Mouse (Mus musculus) yolk sac, embryonic 10.5 days (tissue): ENCODE data around the gene Zbp1.

Experiments used
- DNase-seq: peaks from one replicate; pipeline ENCODE4 v3.0.0-alpha.2; 2017; ENCODE audit warnings: low spot score

The Zbp1 gene

GRCm38 (mm10) chr2:173179046-173179445, 39.7 kb downstream of the Zbp1 start:
- DNase-seq = no peak

GRCm38 (mm10) chr2:173177951-173178350, 40.8 kb downstream of the Zbp1 start:
- no peak for DNase-seq

- DNase-seq = no peak
Measured at GRCm38 (mm10) chr2:173177481-173177880, 41.2 kb downstream of the Zbp1 start.

- no peak for DNase-seq
Measured at GRCm38 (mm10) chr2:173175703-173176102, 43.0 kb downstream of the Zbp1 start.

GRCm38 (mm10) chr2:173174569-173174968, 44.2 kb downstream of the Zbp1 start:
- DNase-seq = no peak

- DNase-seq = no peak
Measured at GRCm38 (mm10) chr2:173173521-173174511, 44.9 kb downstream of the Zbp1 start.

- DNase-seq = no peak
Measured at GRCm38 (mm10) chr2:173173008-173173407, 45.7 kb downstream of the Zbp1 start.

- no peak for DNase-seq
Measured at GRCm38 (mm10) chr2:173172386-173172785, 46.3 kb downstream of the Zbp1 start.

- DNase-seq = no peak
Measured at GRCm38 (mm10) chr2:173171956-173172355, 46.8 kb downstream of the Zbp1 start.

GRCm38 (mm10) chr2:173171470-173171869, 47.3 kb downstream of the Zbp1 start:
- peak; percentile 73 for DNase-seq

- DNase-seq = no peak
Measured at GRCm38 (mm10) chr2:173170715-173171114, 48.0 kb downstream of the Zbp1 start.

- DNase-seq = no peak
Measured at GRCm38 (mm10) chr2:173170081-173170480, 48.6 kb downstream of the Zbp1 start.

- DNase-seq = no peak
Measured at GRCm38 (mm10) chr2:173168411-173168851, 50.3 kb downstream of the Zbp1 start.

- DNase-seq = no peak
Measured at GRCm38 (mm10) chr2:173165357-173165756, 53.4 kb downstream of the Zbp1 start.

GRCm38 (mm10) chr2:173164946-173165345, 53.8 kb downstream of the Zbp1 start:
- DNase-seq = no peak

GRCm38 (mm10) chr2:173164358-173164757, 54.4 kb downstream of the Zbp1 start:
- no peak for DNase-seq

- DNase-seq = no peak
Measured at GRCm38 (mm10) chr2:173163380-173163779, 55.3 kb downstream of the Zbp1 start.

GRCm38 (mm10) chr2:173159354-173160311, 59.1 kb downstream of the Zbp1 start:
- DNase-seq = peak; percentile 78

- no peak for DNase-seq
Measured at GRCm38 (mm10) chr2:173158390-173159055, 60.2 kb downstream of the Zbp1 start.

- no peak for DNase-seq
Measured at GRCm38 (mm10) chr2:173157871-173158270, 60.9 kb downstream of the Zbp1 start.

- no peak for DNase-seq
Measured at GRCm38 (mm10) chr2:173157376-173157775, 61.3 kb downstream of the Zbp1 start.

GRCm38 (mm10) chr2:173156923-173157322, 61.8 kb downstream of the Zbp1 start:
- no peak for DNase-seq
